Mouse (Mus musculus) bone marrow, adult 2 months (tissue): ENCODE measurements around the gene Poc1a. TPM values are rescaled to one million over a fixed set of nuclear protein-coding genes. Genes with fewer than 3 reads are reported as not detected.

Source experiments
- H3K27ac ChIP-seq: fragments of 200-500 bp; 2 replicates; pipeline ENCODE4 v1.5.1; 2012; ENCODE audit warnings: low read depth, mild to moderate bottlenecking, control low read depth, inconsistent platforms, low read length; ENCODE audit not compliant: control insufficient read depth, poor library complexity, insufficient read depth
- H3K4me1 ChIP-seq: fragments of 200-500 bp; 2 replicates; pipeline ENCODE4 v1.6.1; 2011; ENCODE audit warnings: low read length; ENCODE audit not compliant: control insufficient read depth, insufficient read depth
- H3K4me3 ChIP-seq: fragments of 200-500 bp; replicated peaks from 2 replicates; pipeline ENCODE3; 2011; ENCODE audit warnings: mild to moderate bottlenecking, low read depth, low read length, control low read depth; ENCODE audit not compliant: control insufficient read depth
- CTCF ChIP-seq: fragments of 200-500 bp; IDR thresholded peaks from 2 replicates; pipeline ENCODE4 v1.5.1; 2011; ENCODE audit warnings: low read length, control low read depth; ENCODE audit not compliant: control insufficient read depth, insufficient read depth
- POLR2A ChIP-seq: fragments of 200-500 bp; IDR thresholded peaks from 2 replicates; pipeline ENCODE4 v1.6.1; 2011; ENCODE audit warnings: low read depth, mild to moderate bottlenecking, control low read depth, low read length, borderline replicate concordance; ENCODE audit not compliant: control insufficient read depth
- WGBS: fragments of 180-500 bp; shearing (Covaris S2); methylation state at CpG from one replicate; pipeline ENCODE4 v1.1.7; 2018; 5-methylcytosine and 5-hydroxymethylcytosine counted together
- polyA plus RNA-seq: library from polyadenylated mRNA; stranded (reverse); fragments of >200 nt; gene quantifications from 2 replicates; pipeline ENCODE4 v1.2.4, GENCODE M21; 2011; ENCODE audit warnings: low replicate concordance; ENCODE audit not compliant: missing spikeins, insufficient read depth, insufficient read length

The Poc1a gene
- polyA plus RNA-seq, 1 experiment: 46.9 TPM

- Histone ChIP-seq H3K27ac (no peak overlapping the region), H3K4me1 (no peaks in the 10 kb centered on the region), H3K4me3 (no peak overlapping the region)
- TF ChIP-seq CTCF (no peak), POLR2A (no peak)
- WGBS: 87% methylated on average over 13 of the region's 13 CpGs
These were observed 59.8 kb downstream of the Poc1a start for GRCm38 (mm10) chr9:106340501-106341312.

- TF ChIP-seq POLR2A (no peak), CTCF (no peak)
- H3K27ac ChIP-seq: no peak overlapping the region
- H3K4me3 ChIP-seq: no peak overlapping the region
- 81% methylated on average over 3 of the region's 3 CpGs for WGBS
- H3K4me1 ChIP-seq: no peaks in the 10 kb centered on the region
These were observed 60.4 kb downstream of the Poc1a start for GRCm38 (mm10) chr9:106341313-106341686.

- Histone ChIP-seq H3K4me3 (no peak overlapping the region), H3K4me1 (no peaks in the 10 kb centered on the region), H3K27ac (no peak overlapping the region)
- WGBS: 88% methylated on average over 9 of the region's 9 CpGs
- no peak for TF ChIP-seq POLR2A
- TF ChIP-seq CTCF: no peak
These were observed 61.7 kb downstream of the Poc1a start for GRCm38 (mm10) chr9:106342573-106342972.

- WGBS: 77% methylated on average over 6 of the region's 6 CpGs
- no peak overlapping the region for H3K4me3 ChIP-seq
- H3K4me1 ChIP-seq: no peaks in the 10 kb centered on the region
- H3K27ac ChIP-seq: no peak overlapping the region
- TF ChIP-seq POLR2A (no peak), CTCF (no peak)
These were observed 64.3 kb downstream of the Poc1a start for GRCm38 (mm10) chr9:106345167-106345566.

- no peak for TF ChIP-seq POLR2A
- no peak for TF ChIP-seq CTCF
- WGBS: 48% methylated on average over 6 of the region's 6 CpGs
- Histone ChIP-seq H3K4me3 (no peak overlapping the region), H3K4me1 (no peaks in the 10 kb centered on the region), H3K27ac (no peak overlapping the region)
These were observed 64.8 kb downstream of the Poc1a start for GRCm38 (mm10) chr9:106345630-106346029.

GRCm38 (mm10) chr9:106348281-106348680 lies 67.4 kb downstream of the Poc1a start:
- WGBS: 90% methylated on average over 10 of the region's 10 CpGs
- H3K27ac ChIP-seq: no peak overlapping the region
- H3K4me3 ChIP-seq: no peak overlapping the region
- H3K4me1 ChIP-seq: no peaks in the 10 kb centered on the region
- no peak for TF ChIP-seq POLR2A
- no peak for TF ChIP-seq CTCF

GRCm38 (mm10) chr9:106349075-106349474 lies 68.2 kb downstream of the Poc1a start:
- Histone ChIP-seq H3K4me3 (no peak overlapping the region), H3K4me1 (no peaks in the 10 kb centered on the region)
- WGBS: 61% methylated on average over 2 of the region's 2 CpGs

GRCm38 (mm10) chr9:106351178-106351577 lies 70.3 kb downstream of the Poc1a start:
- 59% methylated on average over 6 of the region's 6 CpGs for WGBS

More at GRCm38 (mm10) chr9:106349075-106349474, 68.2 kb downstream of the Poc1a start:
- peak; percentile 66 for TF ChIP-seq CTCF
- TF ChIP-seq POLR2A: no peak
- H3K27ac ChIP-seq: no peak overlapping the region

GRCm38 (mm10) chr9:106353779-106354178 lies 72.9 kb downstream of the Poc1a start:
- Histone ChIP-seq H3K27ac (no peak overlapping the region), H3K4me3 (no peak overlapping the region), H3K4me1 (no peaks in the 10 kb centered on the region)
- TF ChIP-seq CTCF (no peak), POLR2A (no peak)
- 77% methylated on average over 6 of the region's 6 CpGs for WGBS

More at GRCm38 (mm10) chr9:106351178-106351577, 70.3 kb downstream of the Poc1a start:
- H3K4me3 ChIP-seq: no peak overlapping the region
- TF ChIP-seq POLR2A (0 out of 2 replicates have a peak, but pooled peaks have one; percentile 18), CTCF (no peak)
- no peaks in the 10 kb centered on the region for H3K4me1 ChIP-seq
- H3K27ac ChIP-seq: no peak overlapping the region

- TF ChIP-seq POLR2A (no peak), CTCF (no peak)
- 92% methylated on average over 6 of the region's 6 CpGs for WGBS
- Histone ChIP-seq H3K4me3 (no peak overlapping the region), H3K27ac (no peak overlapping the region), H3K4me1 (no peaks in the 10 kb centered on the region)
These were observed 73.9 kb downstream of the Poc1a start for GRCm38 (mm10) chr9:106354810-106355209.
